Mouse (Mus musculus) olfactory bulb, adult 2 months (tissue): ENCODE measurements around the gene Bloc1s2.

Experiments
- CTCF ChIP-seq: fragments of 200-500 bp; IDR thresholded peaks from 2 replicates; pipeline ENCODE4 v1.5.1; 2012; ENCODE audit warnings: low read depth, mild to moderate bottlenecking, low read length, moderate library complexity; ENCODE audit not compliant: insufficient read depth
- POLR2A ChIP-seq: fragments of 200-500 bp; IDR thresholded peaks from 2 replicates; pipeline ENCODE4 v1.6.1; 2012; ENCODE audit warnings: mild to moderate bottlenecking, low read depth, low read length, moderate library complexity; ENCODE audit not compliant: insufficient read depth

- TF ChIP-seq POLR2A (no peak), CTCF (no peak)
Measured at GRCm38 (mm10) chr19:44103001-44103400, 43.2 kb downstream of the Bloc1s2 start.
